Mouse (Mus musculus) heart, adult 18-20 months (tissue): ENCODE measurements at regions not wholly inside any gene's neighbourhood (a gene's known extent, or its start where the extent isn't known, plus 50 kb on each side); places are given as distances from the start of the nearest gene placed in this dataset.

Source experiments
- DNase-seq, 2 experiments: peaks; one replicate each; pipeline ENCODE4 v3.0.0; 2021 to 2022; ENCODE audit warnings: mixed read lengths in 1 of 2

DNA sequence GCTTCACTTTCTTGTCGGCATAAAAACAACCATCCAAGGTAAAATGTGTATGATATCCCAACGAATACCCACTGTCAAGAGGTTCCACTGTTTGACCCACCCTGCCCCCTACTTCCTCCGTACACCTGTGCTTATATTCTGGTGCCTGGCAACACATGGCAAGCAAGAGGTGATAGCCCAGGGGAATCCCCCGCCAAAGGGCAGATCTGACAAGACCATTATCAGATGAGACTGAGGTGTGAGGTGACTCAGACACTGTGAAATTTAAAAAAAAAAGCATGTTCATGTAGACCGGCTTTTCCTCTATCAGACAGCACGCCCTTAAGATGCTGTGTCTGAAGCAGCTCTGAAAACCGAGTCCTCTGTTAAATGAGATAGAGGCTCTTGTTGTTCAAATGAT is 89.4 kb upstream of the Bach2 start:
- no peak for DNase-seq

DNA sequence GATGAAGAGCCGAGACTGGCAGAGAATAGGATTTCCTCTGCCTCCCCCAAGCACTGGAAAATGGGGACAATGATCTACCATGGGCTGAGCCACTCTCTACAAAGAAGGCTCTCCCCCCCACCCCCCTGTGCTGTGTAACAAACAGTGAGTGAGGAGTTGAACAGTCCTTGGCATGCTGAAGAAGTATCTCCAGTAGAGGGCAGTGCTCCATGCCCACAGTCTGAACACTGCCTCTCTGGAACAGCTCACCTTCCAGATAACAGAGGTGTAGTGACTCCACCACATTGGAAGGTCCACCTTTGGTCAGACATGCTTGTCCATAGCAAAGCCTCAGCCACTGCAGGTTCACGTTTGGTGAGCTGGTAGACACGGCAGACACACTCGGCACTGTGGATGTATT is 85.2 kb upstream of the Bach2 start:
- DNase-seq = peak; percentile 34 to 55

DNA sequence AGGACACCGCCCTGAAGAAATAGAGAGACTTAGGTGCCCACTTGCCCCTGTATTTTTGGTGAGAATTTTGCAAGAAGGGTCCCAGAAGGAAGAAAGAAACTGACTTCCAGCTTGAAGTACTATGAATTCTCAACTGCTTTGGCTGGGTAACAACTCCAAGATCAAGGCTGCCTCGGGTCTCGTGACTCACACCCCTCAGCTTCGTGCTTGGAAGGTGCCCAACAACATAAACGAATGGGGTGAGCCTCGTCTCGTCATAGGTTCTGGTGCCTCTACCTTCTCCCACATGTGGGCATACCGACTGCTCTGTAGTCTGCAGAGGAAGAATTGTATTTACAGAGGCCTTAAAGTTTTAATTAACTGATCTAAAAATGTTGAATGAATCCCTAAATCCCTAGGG is 81.6 kb upstream of the Bach2 start:
- DNase-seq = no peak

DNA sequence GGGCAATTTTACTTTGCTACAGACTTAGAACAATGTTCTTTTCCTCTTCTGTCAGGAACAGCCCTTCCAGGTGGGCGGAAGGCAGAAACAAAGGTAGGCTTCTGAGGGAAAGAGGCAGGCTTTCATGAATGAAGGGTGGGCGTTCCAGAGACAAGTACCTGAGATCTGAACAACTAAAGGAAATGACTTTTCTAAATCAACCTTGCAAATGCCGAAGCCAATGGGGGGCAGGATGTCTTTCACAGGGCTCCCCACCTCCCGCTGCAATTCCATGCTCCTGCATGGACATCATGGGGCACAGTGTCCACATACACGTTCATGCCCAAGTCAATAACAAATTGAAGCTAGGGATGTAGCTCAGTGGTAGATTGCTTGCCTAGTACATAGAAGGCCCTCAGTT is 80.2 kb upstream of the Bach2 start:
- no peak for DNase-seq

DNA sequence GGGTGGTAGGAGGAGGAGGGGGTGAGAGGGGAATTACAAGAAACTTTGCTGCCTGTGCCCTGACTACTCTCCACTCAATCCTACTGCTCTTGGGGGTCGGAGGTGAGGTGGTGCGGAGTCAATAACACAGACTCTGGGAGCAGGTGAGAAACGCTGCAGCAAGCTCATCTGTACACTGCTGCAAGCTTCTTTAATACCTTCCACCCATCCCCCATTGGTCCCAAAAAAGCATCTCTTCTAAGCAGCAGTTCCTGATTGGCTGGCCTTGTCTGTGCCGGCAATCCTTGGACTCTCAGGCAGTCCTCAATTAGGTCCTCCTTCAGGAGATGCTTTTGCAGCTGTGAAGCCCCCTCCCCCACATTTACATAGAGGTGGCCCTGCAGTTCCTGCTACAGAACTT is 79.7 kb upstream of the Bach2 start:
- DNase-seq = no peak

DNA sequence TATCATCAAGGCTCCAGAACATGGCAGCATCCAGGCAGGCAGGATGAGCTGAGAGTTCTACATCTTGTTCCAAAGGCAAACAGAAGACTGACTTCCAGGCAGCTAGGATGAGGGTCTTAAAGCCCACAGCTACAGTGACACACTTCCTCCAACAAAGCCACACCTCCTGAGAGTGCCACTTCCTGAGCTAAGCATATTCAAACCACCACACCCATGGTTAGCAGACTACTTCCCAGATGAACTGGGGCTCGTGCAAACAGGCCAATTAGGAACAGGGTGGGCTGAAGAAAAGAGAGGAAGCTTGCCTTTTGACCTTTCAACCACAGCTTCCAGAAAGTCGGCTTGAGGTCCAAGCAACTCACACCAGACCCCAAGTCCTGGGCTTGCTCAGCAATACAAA is 77.8 kb upstream of the Bach2 start:
- DNase-seq = peak in 1 of 2 experiments; percentile 33

DNA sequence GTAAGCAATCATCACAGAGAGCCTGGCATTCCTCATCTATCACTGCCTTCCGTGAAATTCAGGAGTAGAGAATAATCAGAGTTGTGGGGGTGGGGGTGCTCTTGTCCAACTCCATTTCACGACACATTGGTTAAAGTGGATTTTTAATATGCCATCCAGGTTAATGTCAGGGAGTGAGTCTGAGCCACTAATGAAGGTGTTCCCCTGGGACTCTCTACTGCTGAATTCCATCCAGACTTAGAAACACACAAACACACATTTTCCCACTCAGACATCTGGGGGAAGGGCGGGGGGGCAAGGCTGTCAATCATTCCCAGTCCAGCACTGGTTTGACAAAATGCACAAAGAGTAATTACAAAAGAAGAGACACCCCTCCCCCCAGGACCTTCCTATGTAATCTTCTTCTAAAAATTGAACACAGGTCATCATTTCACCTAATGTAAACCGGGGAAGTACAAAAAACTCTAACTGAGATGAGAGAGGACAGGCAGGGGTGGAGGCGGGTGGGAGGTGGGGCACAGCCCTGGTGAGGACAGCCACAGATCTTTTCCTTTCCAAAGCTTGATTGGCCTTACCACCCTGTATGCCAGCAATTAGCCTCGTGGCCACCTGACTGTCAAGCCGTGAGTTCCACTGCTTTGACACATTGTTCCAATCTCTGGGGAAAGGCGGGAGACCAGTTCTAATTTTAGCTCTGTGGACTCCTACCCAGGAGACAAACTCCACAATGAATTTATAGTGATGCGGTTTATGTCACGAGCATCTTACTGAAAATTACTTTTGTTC is 76.5 kb upstream of the Bach2 start:
- DNase-seq = peak; percentile 30

DNA sequence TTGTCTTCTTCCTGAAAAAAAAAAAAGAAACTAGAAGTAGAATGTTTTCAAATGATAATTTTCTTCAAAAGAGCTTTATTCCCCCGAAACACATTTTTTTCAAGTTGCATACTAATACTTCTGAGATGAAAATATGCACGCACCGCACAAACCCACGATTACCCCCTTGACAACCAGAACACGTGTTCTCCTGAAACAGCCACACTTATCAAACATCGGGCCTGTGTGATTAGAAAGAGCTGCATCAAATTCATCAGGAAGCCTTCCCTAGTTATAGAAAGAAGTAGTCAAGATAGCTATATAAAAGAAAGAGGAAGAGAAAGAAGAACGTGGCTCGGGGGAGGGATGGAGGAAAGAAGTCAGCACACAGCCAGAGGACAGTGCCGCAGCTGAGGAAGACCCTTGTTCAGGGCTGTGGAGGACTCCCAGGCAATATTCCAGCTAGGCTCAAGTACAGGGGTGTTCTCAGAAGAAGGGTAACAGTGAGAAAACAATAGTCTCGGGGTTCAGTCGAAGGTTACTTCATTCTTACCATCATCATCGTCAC is 75.8 kb upstream of the Bach2 start:
- DNase-seq = no peak

DNA sequence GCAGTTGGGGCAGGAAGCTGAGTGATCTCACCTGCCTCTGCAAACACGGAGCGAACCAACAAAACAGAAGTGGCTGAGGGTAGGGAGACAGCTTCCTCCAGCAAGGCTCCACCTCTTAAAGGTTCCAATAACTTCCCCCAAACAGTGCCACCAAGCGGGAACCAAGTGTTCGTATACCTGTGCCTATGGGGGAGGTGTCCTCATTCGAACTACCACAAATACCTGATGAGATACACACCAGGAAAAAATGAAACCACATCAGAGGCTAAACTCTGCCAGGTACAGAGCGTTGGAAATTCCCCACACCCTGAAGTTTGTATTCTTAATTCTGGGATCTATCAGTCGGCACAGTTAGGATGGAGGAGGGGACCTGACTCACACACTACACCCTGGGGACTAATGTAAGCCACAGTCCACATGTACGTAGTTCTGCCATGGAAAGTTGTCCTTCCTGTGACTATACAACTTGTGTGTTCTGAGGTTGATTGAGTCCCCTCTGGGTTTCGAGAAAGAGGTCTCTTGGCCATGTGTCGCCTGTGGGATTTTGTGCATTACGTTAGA is 74.4 kb upstream of the Bach2 start:
- no peak for DNase-seq

DNA sequence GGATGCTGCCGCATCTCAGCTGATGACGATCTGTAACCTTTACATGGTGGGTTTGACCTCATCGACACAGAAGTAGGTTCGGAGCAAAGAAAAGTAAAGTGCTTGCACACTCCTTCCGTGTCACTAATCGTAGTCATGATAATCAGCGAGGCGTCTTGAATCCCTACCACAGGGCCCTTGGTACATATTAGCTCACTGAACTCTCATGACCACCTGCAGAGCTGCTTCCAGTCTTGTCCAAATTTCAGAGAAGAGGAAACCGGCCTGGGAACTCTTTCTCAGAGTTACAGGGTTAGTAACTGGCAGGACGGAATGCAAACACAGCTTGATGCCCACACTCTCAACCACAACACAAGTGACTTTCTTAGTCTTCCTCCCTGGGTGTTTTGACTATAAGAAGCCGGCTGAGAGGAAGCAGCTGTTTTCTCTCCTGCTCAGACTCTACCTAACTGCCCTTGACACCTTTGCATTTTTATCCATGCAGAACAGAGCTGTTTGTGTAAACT is 73.8 kb upstream of the Bach2 start:
- DNase-seq = no peak

DNA sequence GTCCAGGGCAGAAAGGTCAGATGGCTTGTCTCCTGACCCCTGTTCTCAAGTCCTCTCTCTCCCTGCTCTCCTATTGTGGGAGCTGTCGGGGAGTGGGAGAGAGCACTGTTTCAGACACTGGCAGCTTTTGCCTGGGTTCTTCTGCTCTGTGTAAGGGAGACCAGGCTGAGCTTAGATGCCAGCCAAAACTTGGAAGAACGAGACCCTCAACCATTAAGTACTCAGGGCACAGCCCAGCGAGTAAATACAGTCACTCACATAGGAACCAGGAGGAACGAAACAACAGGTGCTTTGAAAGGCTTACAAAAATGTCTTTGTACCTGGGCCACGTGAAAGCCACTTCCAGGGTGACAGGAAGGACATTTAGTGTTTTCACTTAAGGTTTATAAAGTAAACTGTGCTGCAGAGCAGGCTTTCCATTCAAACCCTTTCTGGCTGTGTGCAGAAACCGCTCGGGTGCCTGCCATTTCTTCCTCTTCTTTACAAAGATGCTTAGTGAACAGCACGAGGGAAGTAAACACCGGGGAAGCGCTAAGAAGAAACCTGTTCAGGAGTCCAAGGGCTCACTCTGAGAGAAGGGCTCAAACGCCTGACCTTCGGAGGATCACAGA is 72.6 kb upstream of the Bach2 start:
- DNase-seq = no peak

DNA sequence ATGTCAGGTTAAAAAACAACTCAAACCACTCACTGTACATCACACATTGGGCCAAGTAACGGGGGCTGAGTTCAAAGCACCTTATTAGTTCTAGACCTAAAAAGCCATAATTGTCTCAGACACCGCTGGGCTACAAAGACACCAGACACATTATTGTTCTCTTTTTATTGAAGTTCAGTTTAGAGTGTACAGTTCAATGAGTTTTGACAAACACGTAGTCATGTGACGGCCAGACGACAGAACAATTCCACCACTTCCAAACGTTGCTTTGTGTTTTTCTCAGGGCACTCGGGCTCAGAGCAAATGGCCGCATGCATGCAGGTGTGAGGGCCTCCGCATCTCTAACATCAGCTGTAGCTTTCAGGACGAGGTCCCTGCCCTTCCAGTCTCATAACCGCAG is 71.5 kb upstream of the Bach2 start:
- no peak for DNase-seq

DNA sequence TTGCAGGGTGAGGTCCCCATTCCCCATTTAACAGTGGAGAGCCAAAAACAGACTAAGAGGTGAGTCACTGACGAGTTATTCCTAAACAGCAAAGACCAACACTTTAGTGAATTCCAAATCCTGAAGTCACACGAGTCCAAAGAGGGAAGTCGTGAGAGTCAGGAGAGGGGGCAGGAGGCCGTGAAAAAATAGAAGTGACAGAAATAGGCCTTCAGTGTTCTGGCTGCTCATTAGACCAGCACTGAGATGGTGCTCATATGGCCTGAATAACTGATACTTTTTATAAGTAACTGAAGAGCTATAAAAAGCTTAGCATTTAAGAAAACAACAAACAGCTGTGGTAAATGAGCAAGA is 68.5 kb upstream of the Bach2 start:
- DNase-seq = no peak

DNA sequence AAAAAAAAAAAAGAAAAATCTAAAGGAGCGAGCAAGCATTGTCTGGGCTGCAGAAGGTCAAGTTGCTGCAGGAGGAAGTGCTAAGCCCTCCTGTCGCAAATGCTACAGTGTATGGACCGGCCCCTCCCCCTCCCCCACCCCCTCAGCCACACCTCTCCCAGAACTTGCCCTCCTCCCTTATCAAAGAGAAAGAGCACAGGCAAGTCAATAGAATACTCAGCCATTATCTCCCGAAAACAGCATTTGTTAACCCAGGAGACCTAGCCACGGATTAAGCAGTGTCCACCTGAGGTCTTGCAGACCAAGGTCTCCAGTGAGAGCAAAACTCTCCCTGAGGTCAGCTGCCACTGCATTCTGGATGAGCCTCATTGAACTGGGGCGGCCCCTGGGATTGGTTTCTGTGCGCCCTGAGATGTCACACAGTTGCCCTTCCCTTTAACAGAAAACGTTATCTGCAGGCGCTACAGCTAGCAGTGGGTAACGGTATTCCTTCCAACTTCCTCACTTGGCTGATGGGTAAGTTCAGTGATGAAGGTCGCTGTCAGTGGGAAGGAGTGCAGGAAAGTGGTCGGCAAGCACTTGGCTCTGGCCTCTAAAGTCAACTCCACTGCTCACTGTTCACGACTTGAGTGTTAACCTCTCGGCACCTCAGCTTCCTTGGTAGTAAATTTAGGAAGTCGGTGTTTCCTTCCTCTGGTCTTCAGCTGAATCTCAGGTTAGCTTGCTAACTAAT is 68.0 kb upstream of the Bach2 start:
- DNase-seq = no peak

DNA sequence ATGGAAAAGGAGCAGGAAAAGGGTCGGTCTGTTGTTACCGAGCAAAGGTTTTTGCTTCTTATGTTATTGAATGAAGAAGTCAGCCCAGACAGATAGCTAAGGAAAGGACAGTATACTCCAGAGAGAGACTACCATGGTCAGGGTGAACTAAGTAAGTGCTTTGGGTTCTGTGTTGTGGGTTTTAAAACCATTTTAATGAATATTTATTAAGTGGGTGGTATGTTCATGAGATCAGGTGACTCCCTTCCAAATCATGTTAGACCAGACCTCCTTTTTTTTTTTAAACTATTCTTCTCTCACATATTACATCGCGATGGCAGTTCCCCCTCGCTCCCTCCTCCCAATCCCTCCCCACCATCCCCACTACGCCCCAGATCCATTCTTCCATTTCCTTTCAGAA is 67.3 kb upstream of the Bach2 start:
- DNase-seq = no peak

DNA sequence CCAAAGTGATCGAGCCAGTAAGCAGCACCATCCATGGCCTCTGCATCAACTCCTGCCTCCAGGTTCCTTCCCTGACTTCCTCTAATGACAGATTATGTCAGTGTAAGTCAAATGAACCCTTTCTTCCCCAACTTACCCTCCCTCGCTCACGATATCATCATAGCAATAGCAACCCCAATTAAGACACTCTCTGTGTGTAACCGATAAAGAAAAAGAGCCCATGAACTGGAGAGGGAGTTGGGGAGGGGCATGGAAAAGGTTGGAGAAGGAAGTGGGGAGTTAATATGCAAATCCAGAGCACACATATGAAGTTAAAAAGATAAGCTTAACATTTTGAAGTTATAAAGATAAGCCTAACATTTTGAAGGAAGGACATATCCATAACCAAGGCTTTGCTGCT is 65.6 kb upstream of the Bach2 start:
- no peak for DNase-seq

DNA sequence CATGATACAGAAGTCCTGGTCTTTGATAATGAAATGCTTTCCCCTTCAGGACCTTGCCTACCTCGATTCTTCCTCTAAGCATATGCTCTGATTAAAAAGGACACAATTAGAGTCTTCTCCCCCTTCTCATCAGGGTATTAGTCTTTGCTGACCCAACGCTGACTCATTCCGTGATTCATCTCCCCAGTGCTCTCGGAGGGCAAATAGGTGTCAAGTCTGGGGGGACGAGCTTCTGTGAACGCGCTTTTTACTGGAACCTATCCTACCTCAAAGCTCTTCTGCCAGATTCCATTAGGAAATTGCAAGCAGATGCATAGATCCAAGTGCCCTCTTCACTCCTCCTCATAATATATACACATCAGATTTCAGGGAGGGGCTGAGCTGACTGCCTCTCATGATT is 63.8 kb upstream of the Bach2 start:
- no peak for DNase-seq

DNA sequence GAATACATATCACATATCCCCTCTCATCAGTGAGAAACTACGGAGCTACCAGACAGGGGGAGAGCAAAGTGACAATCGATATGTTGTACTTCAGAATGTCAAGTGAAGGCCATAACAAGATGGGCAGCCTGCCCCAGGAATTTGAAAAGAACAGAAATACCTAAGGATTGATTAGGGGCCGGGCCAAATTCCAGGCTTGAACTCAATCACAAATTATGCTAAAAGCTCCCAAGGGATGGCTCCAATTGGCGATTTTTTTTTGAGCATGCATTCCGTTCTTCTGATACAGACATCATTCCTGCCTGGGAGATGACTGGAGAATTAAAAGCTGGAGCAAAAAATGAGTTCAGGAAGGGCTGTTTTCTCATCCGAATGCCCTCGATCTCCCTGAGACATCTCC is 63.4 kb upstream of the Bach2 start:
- no peak for DNase-seq

DNA sequence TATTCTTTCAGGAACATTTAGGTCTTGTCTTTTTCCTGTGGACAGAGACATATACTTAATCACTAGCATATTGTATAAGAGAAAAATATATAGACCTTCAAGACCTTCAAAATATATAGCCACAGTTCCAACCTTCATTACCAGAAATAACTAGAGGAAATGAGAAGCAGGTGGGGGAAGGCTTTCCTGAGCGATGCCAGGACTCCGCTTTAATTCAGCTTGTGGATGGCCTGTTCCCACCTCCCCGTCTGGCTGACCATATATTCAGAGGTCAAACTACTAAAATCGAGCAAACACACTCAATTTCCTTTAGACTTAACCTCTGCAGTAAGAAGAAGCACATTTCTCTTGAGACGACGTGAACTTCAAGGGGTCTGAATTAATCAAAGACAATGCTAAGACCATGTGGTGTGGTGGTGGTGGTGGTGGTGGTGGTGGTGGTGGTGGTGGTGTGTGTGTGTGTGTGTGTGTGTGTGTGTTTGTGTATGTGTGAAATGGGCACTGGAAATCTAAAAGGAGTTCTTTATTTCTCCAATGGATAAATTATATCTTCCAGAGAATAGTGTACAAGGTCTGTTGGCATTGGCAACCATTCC is 62.7 kb upstream of the Bach2 start:
- DNase-seq = no peak

DNA sequence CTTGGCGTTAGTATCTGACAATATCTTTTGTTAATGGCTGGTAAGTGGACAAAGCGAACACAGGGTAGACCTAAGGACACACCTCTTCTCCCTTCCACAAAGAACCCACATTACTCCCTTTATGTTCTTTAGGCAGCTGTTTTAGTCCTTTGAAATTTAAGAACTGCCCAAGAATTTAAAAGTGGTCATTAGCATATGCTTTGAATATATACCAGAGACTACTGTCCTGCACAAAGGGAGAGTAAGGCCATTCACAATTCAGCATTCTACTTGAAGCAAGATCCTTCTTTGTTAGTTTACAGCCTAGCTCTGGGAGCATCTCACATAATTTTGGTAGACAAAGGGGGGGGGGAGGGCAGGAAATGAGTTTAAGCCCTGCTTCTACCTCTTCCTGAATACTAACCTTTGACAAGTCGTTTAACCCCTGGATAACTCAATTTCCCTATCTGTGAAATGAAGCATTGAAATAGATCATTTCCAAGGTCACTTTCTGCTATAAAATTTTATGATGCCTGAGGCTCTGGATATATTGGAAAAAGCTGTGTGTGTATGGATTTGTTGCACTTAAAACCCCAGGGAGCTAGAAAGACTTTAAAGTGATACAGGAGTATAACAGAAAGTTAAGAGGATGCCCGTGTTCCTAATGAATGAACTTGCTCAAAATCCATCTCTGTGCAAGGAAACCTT is 62.0 kb upstream of the Bach2 start:
- DNase-seq = no peak

DNA sequence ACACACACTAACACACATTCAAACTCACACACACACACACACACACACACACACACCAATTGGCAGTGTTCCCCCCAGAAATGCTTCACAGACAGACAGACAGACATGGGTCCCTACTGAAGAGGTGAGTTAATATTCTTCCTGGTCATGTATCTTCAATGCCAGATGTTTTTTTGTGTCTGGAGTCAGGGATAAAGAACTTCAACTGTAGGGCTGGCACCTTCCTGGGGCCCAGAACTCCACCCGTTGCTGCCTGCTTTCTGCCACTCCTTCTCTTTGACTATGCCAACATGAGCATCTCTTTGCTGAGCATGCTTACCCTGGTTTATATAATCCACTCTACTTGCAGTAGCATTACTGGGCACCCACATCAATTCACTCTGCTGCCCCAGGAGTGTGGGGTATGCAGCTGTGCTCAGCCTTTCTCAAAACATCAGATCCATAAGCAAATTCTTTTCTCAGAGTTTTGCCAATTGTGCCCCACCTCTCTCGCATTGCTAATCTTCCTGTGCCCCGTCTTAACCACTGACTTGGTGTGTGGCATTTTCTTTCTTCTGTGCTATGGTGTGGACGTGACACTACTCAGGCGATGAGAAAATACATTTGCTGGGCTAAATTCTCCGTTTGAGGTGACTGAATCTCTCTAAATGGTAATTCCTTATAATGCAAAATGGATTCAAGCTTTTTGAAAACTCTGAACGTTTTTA is 60.5 kb upstream of the Bach2 start:
- DNase-seq = no peak
